Mouse (Mus musculus) left cerebral cortex, postnatal 10 days (tissue): Measurements from ENCODE around the gene Amdhd2. TPM values are rescaled to one million over a fixed set of nuclear protein-coding genes. Genes with fewer than 3 reads are reported as not detected.

Experiments
- DNase-seq, 2 experiments: peaks; one replicate each; pipeline ENCODE4 v3.0.0; 2021 to 2022; ENCODE audit warnings: low spot score in 2 of 2, mixed read lengths in 1 of 2; ENCODE audit errors: extremely low spot score in 1 of 2
- intact Hi-C: fragments of 180-260 bp; cut with DNase I; formaldehyde crosslinking; loops from one replicate; pipeline ENCODE4 v1.15.1; 2025
- total RNA-seq, 2 experiments: library from RNA; stranded (reverse); gene quantifications; 2 replicates each; pipeline ENCODE4 v1.2.3; 2021

Gene Amdhd2
- total RNA-seq: 10 to 100 TPM; 33.3 to 36.0 TPM

GRCm38 (mm10) chr17:24163176-24163962 lies at the start of gene Amdhd2:
Amdhd2 (minus strand) TSS chr17:24163766.
- peak; percentile 97 to 99 for DNase-seq
- intact Hi-C loops: no loop called here

DNA sequence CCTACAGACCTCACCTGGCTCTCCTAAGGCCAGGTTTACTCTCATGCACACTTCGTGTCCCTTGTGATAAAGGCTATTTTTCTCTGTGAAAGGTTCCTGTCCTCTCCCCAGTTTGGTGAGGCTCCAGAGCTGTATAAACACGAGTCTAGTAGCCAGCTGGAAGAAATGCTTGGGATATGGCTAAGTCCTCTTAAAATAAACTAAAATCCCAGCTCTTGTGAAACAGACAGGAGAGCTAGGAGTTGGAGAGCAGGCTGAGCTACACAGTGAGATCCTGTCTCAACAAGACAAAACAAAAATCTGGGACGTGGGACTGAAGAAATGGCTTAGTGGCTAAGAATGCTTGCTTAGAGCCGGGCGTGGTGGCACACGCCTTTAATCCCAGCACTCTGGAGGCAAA lies 49.6 kb upstream of the Amdhd2 start:
- DNase-seq: no peak
- intact Hi-C loops: no loop called here

- DNase-seq: no peak
- intact Hi-C loops: no loop called here
Observed at GRCm38 (mm10) chr17:24212441-24213018, 49.0 kb upstream of the Amdhd2 start.

DNA sequence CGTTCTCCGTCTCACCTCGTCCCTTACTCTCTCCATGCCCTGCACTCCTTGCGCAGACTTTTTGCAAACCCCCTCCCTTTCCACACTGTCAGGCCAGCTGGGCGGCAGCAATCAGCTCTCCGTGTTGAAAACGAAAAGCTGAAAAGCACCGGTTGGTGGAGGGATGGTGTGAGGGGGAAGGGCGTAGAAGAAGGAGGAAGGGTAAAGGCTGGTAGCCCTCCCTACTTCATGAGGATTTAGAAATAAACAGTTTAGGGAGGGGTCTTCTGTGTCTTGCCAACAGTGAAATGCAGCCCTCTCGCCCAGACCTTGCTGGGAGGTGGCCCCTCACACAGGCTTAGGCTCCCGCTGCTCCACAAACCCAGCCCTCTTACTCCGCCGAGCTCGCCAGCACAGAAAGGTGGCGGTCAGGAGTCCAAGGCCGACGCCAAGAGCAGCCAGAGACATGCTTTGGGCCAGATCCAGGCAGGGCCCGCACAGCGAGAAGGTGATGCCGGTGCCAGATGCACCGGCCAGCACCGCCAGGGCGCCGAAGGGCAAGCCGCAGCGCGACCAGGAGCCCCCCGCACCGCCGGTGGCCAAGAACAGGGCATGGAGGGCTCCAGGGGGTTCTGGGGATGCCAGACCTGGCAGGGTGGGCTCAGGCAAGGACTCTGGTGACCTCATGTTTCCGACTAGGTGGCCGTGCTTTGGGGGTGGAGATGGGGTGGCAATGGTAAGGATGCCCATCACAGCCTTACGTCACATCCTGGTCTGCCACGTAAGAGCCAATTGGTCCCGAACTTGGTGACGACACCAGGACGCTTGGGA lies 48.3 kb upstream of the Amdhd2 start:
- intact Hi-C loops: no loop called here
- peak; percentile 82 to 89 for DNase-seq

GRCm38 (mm10) chr17:24210591-24210990 lies 47.0 kb upstream of the Amdhd2 start:
- intact Hi-C loops: no loop called here
- no peak for DNase-seq

DNA sequence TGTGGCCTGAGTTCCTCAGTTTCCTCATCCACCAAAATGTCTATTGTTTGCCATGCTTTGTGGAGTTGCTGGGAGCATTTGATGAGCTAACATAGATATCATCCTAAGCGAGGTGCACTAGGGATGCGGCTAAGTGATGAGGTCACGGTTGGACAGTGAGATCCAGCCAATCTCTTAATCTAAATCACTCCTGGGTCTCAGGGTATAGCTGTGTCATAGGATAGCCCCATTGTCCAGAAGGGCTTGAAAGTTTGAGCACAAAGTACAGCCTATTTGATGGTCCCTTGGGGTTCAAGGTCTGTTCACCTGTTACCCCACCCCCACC lies 46.3 kb upstream of the Amdhd2 start:
- intact Hi-C loops: loop anchor here (5.0 kb wide), 1 partner anchor 38 kb away; no protein-coding TSS in a partner anchor
- no peak for DNase-seq

- intact Hi-C loops: loop anchor here (5.0 kb wide), 1 partner anchor 37 kb away; no protein-coding TSS in a partner anchor
- DNase-seq: peak; percentile 44 to 84
Observed at GRCm38 (mm10) chr17:24209043-24209915, 45.7 kb upstream of the Amdhd2 start, which contains the start of gene Ntn3. Ntn3 (minus strand) TSS chr17:24209531.

- peak in 1 of 2 experiments; percentile 66 for DNase-seq
- intact Hi-C loops: loop anchor here (5.0 kb wide), 1 partner anchor 36 kb away; no protein-coding TSS in a partner anchor
Observed at GRCm38 (mm10) chr17:24208641-24209042, 45.1 kb upstream of the Amdhd2 start.

DNA sequence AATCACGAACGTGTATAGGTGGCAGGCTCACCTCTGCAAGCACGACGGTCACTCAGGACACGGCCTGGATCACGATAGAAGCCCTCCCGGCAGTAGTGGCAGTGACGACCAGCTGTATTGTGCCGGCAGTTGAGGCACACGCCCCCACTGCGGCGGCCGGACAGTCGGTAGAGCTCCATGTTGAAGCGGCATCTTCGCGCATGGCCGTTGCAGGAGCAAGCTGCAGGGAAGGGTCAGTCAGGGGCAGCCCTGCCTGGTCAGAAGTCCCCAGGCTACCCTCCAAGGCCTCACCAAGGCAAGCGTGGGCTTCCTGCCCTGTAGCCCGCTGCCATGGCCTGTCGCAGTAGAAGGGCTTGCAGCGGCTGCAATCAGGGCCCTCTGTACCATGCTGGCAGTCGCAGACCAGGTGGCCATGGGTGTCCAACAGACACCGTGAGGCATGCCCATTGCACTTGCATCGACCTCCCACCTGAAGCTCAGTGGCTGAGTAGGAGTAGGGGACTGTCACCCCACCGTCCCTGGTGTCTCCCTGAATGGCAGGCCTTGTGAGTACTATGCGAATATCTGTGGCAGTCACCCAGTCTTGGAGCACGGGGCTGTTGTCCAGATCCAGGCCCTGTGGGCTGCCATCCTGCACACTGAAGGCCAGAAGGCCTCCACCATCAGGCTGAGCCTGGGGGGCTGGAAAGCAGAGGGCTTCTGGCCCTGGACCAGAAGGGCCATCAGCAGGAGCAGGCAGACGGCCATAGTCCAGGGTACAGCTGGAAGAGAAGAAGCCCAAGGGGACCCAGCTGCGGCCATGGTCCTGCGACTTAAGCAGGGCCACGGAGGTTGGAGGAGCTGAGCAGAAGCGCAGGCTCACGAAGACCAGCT lies 44.4 kb upstream of the Amdhd2 start:
- no peak for DNase-seq
- intact Hi-C loops: loop anchor here (5.0 kb wide), 1 partner anchor 36 kb away; no protein-coding TSS in a partner anchor

DNA sequence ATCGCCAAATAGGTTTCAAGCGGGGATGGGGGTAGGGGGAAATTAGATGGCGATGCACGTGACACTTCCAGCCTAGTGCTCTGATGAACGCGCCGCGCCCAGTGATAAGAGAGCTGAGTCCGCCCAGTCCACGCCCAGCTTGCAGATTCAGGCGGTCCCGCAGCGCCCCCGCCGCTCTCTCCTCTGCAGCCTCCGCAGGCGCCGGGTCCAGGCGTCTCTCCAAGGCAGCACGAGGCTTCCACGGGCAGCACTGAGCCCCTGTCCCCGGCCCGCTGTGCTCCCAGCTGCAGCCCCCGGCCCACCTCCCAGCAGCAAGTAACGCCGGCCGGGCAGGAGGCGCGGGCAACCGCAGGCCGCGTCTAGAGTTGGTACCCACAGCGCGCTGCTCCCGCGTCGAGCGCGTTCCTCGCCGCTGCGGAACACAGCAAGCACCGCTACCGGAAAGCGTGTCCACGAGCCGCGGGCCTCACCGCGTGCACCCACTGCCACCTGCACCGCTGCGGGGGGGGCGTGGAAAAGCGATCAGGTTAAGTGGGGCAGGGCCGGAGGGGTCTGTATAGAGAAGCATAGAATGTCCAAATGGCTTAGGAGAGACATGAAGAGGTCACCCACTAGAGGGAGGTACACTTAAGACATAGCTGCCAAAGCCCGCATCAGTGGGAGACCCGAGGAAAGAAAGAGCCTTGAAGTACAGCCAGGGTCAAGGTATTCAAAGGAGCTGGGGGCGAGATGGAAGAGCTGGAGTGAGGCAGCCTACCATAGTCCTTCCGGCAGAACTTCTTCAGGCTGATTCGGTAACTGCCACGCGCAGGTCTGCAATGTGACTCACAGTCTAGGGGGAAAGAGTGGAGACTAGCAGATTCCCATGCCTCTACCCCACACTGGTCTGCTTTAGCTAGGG lies 43.1 kb upstream of the Amdhd2 start:
- peak; percentile 77 to 87 for DNase-seq
- intact Hi-C loops: loop anchor here (5.0 kb wide), 1 partner anchor 34 kb away; no protein-coding TSS in a partner anchor

- DNase-seq: peak in 1 of 2 experiments; percentile 71
- intact Hi-C loops: loop anchor here (5.0 kb wide), 1 partner anchor 34 kb away; no protein-coding TSS in a partner anchor
Observed at GRCm38 (mm10) chr17:24205908-24206361, 42.4 kb upstream of the Amdhd2 start.

DNA sequence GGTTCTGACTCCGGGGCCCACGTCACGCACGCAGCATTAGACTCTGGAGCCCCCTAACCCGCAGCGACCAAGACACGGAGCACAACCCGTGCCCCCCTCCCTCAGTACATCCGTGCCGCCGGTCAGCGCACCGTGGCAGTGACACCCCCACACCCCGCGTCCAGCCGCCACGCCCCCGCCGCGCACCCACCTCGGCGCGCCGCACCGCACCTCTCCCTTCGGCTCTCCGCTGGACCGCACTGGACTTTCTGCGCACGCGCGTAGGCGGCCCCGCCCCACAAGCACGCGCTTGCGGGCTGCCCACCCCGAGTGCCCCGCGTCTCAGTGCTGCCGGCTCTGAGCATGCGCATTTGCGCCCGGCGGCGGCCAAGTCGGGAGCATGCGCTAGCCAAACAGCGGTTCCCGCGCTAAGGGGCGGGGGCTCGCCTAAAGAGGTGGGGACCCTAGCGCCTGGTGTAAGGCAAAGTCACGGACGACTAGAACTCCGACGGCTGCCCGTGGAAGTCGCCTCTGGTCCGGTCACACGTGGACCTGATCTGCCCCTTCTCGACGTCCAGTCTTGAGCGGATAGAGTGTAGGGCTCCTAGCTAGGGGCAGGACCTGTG lies 41.8 kb upstream of the Amdhd2 start, which contains the start of gene Tbc1d24:
TSS of gene Tbc1d24 (minus strand) at position 279 of the 605 bp plus-strand sequence.
- DNase-seq: peak; percentile 93 to 97
- intact Hi-C loops: loop anchor here (5.0 kb wide), 1 partner anchor 33 kb away; no protein-coding TSS in a partner anchor

GRCm38 (mm10) chr17:24204846-24205245 lies 41.3 kb upstream of the Amdhd2 start:
- no peak for DNase-seq
- intact Hi-C loops: loop anchor here (5.0 kb wide), 1 partner anchor 33 kb away; no protein-coding TSS in a partner anchor

- DNase-seq: no peak
- intact Hi-C loops: no loop called here
Observed at GRCm38 (mm10) chr17:24203611-24204534, 40.3 kb upstream of the Amdhd2 start.

DNA sequence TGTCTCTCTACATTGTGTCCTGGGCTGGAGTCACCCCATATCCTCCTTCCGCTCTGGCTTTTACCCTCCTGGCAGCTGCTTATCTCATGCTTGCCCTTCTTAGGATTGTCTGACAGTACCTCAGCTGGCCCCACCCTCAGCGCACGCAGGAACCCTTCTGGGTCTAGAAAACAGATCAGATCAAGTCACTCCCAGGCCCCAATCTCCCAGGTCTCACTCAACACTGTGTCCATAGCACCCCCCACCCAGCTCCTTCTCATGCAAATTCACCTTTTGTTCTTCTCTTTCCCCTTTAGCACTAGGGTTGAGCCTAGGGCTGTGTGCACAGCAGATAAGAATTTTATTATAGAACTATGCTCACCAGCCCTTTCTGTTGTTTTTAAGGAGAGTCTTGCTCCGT lies 39.5 kb upstream of the Amdhd2 start:
- intact Hi-C loops: no loop called here
- no peak for DNase-seq
